Mouse (Mus musculus) liver, adult 2 months (tissue): ENCODE data around the gene Gm10272.

Experiments
- CTCF ChIP-seq: fragments of 200-500 bp; IDR thresholded peaks from 2 replicates; pipeline ENCODE4 v1.5.1; 2011; ENCODE audit warnings: low read depth, low read length, control low read depth
- POLR2A ChIP-seq: fragments of 200-500 bp; IDR thresholded peaks from 2 replicates; pipeline ENCODE4 v1.6.1; 2011; ENCODE audit warnings: low read length, control low read depth; ENCODE audit not compliant: insufficient read depth; ENCODE audit errors: extremely low read depth

- TF ChIP-seq CTCF (no peak), POLR2A (no peak)
These were observed 29.5 kb downstream of the Gm10272 start for GRCm38 (mm10) chr10:77735928-77736327.
